Mouse (Mus musculus) embryo, embryonic 11 days (tissue): ENCODE results near the gene Stambpl1.
"Not testable (repeated sequence)": the region's sequence is repeated elsewhere in the genome, so short reads cannot be mapped to it uniquely, and the experiment has no call there.

Experiments used
- DNase-seq: peaks from one replicate; pipeline ENCODE4 v3.0.0-alpha.2; 2015

Stambpl1 gene

GRCm38 (mm10) chr19:34198901-34199300 lies 6.9 kb downstream of the Stambpl1 start:
- DNase-seq: no peak

GRCm38 (mm10) chr19:34199488-34199887 lies 7.5 kb downstream of the Stambpl1 start:
- no peak for DNase-seq

DNA sequence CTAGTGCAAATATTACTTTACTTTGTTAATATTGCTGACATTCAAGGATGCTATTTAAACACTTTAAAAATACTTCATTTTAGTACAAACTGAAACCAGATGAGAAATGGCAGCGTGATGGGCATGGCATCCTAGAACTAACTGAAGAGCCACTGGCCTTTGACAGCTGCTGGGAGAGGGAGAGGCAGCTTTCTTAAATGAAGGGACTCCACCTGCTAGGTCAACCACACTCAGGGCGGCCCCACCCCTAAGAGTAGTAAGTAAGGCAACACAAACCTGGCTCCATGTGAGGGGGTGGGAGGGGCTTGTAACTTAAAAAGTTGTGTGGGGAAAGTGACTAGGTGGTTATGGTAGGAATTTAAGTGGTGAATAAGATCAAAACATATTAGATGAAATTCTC lies 10.6 kb downstream of the Stambpl1 start:
- no peak for DNase-seq

DNA sequence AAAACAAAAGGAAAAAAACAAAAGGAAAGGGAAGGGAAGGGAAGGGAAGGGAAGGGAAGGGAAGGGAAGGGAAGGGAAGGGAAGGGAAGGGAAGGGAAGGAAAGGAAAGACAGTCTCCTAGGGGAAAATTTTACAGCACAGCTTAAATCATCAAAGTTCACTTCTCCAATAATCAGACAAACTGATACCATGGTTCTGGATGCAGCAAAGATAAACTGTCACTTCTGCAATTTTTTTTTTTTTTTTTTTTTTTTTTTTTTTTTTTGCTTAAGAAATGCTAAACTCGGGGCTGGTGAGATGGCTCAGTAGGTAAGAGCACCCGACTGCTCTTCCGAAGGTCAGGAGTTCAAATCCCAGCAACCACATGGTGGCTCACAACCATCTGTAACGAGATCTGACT lies 14.1 kb downstream of the Stambpl1 start:
- not testable (repeated sequence) for DNase-seq

DNA sequence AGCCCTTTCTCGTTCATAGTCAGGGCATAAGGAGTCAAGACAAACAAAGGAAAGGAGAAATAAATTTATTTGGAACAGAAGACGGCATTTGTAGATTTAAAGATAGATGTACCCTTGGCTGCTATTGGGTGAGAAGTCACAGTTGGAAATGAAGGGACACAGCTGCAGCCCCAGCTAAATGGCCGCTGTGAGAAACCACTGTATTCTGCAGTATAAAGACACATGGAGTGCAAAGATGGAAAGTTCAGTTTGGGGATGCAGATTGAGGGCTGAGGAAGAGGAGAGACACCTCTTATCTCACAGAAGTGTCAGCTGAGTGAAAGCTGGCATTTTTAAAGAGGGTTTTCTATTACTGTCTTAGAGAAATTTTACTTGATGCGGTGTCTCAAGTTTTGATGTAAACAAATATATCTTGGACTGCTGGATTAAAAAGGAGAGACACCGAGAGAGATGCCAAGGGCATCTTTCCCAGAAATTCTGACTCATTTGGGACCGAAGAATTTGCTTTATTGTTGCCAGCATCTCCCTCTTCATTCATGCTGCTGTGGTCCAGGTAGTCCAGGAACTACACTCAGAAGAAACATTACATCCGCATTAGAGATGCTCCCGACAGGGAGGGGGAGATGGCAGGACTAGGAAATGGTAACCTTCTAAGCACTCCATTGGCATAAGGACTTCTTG lies 14.9 kb downstream of the Stambpl1 start:
- no peak for DNase-seq

DNA sequence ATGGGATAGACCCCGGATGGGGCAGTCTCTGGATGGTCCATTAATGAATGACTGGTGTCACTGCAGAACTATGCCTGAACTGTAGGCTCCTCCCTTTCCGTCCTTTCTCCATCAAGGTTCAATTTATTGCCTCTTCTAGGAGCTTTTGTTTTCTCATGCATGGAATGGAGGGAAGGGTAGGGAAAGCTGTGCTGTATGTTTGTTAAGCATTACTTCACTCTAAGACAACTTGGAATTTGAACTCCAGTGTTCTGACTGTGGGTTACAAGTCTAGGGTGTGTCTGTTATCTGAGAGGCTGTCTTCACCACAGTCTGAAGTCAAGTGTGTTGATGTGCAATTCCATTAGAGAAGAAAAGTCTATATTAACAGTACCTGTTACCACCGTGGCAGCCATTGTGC lies 17.0 kb downstream of the Stambpl1 start:
- DNase-seq: no peak

- DNase-seq: no peak
These were observed 18.0 kb downstream of the Stambpl1 start for GRCm38 (mm10) chr19:34209930-34210581.

GRCm38 (mm10) chr19:34210841-34211240 lies 18.8 kb downstream of the Stambpl1 start:
- DNase-seq: no peak

DNA sequence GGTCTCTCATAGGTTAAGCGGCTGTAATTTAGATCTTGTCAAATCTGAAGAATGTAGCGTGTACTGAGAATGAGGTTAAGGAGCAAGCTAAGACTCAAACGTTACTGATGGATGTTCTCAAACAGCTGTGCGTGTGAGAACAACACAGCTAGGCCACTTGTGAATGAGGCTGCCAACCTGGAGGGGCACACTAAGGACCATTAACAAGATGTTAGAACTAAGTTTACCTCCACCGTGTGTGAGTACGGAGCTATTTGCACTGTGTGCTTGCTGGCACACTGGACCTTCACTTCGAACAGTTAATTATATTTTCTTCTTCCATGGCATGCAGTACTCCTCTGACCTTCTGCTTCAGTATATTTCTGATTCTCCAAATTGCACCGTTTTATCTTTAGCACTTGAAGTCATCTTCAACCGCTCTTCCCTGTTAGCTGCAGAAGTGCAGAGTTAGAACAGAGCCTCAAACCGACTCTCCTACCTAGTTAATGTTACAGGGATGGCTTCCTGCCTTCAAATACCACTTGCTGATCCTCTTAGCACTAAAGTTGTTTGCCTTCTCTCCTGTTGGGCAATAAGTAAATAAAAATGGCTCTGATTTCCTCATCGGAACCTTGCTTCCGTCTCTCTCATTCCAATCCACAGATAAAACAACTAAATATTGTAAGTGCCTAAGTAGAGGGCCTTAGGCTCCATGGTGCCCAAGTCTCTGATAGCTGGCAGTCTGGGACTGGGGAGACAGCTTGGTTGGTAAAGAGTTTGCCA lies 20.6 kb downstream of the Stambpl1 start:
- no peak for DNase-seq

- no peak for DNase-seq
These were observed 21.2 kb downstream of the Stambpl1 start for GRCm38 (mm10) chr19:34213251-34213645.

- DNase-seq: no peak
These were observed 22.1 kb downstream of the Stambpl1 start for GRCm38 (mm10) chr19:34214136-34214535.

DNA sequence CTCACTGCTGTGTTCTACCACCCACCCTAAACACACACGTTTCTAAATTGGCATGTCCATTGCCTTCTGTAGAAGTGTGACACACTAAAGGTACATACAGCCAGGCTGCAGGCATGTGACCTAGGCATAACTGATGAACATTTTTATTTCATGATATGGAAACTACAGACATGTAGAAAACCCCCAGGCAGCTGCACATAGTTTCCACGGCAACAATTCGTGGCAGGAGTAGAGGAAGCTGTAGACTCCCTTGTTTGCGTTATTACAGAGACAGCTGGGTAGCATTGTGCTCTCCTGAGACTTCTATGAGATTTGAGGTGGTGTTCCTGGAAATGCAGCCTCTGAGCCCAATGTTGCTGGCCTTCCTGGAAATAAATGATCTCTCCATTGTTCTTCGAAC lies 24.9 kb downstream of the Stambpl1 start:
- no peak for DNase-seq

GRCm38 (mm10) chr19:34217761-34218160 lies 25.7 kb downstream of the Stambpl1 start:
- no peak for DNase-seq

- no peak for DNase-seq
These were observed 27.4 kb downstream of the Stambpl1 start for GRCm38 (mm10) chr19:34219260-34219968.

DNA sequence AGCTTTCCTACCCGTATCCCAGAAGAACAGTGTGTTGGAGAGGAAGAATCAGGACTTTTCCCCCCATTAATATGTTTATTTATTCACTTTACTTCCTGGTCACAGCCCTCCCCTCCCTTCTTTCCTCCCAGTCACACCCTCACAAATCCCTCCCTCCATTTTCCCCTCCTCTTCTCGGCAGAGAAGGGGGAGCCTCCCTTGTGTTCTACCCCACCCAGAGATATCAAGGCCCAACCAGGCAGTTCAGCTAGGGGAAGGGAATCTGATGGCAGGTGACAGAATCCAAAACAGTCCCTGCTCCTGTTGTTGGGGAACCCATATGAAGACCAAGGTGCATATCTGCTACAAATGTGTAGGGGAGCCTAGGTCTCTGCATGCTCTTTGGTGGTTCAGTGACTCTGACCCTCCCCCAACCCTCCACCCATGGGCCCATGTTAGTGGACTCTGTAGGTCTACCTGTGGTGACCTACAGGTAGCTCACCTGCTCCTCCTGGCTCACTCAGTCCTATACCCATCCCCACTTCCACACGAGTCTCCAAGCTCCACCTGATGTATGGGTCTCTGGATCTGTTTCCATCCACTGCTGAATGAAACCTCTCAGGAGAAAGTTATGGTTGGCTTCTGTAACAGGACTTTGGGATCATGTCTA lies 28.8 kb downstream of the Stambpl1 start:
- no peak for DNase-seq

DNA sequence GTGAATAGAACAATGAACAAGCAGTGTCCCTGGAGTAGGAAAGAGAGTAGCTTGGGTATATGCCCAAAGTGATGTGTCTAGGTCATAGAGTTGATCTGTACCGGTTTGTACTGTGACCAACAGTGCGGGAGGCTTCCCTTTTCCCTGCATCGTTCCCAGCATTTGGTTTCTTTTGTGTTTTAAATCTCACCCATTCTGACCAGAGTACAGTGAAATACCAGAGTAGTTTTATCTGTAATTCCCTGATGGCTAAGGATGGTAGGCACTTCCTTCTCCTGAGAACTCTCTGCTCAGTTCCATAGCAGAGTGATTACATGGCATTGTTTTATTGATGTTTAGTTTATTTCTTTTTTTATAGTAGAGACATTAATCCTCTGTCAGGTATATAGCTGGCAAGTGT lies 30.8 kb downstream of the Stambpl1 start:
- DNase-seq: no peak

- DNase-seq: no peak
These were observed 39.6 kb downstream of the Stambpl1 start for GRCm38 (mm10) chr19:34231596-34231995.

DNA sequence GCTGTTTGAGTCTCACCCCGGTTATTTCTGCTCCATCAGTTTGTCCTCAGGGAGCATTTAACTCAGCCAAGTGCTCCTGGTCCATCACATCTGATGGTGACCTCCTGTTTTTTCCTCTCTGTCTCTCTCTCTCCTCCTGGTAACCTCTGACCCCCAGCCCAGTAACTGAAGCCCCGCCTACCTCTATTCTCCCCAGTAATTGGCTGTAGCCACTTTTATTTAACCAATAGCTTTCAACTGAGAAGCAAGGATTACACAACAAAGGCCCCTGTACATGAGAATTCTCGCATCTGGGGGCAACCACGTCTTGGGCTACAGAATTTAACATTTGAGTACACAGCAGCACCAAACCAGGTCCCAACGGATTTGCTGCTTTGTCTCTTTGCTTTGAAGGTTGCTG lies 40.3 kb downstream of the Stambpl1 start:
- DNase-seq: no peak

DNA sequence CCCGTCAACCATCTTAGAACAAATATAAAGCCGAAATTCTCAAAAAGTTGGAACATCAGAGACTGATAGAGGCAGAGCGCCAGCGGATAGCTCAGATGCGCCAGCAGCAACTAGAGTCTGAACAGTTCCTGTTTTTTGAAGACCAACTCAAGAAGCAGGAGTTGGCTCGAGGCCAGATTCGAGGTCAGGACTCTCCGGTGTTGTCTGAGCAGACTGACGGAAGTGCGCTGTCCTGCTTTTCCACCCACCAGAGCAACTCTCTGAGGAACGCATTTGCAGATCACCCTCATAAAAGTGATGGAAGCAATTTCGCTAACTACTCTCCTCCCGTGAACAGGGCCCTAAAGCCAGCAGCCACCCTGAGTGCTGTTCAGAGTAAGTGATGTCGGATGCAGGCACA lies 41.9 kb downstream of the Stambpl1 start:
- no peak for DNase-seq

- no peak for DNase-seq
These were observed 44.0 kb downstream of the Stambpl1 start for GRCm38 (mm10) chr19:34236049-34236448.

GRCm38 (mm10) chr19:34237746-34238145 lies 45.7 kb downstream of the Stambpl1 start:
- no peak for DNase-seq

GRCm38 (mm10) chr19:34240273-34241039 lies 48.4 kb downstream of the Stambpl1 start:
- no peak for DNase-seq
